Mouse (Mus musculus) frontal cortex, postnatal 14 days (tissue): Measurements from ENCODE around the gene Actn2.

Experiments used
- DNase-seq, 2 experiments: peaks; one replicate each; pipeline ENCODE4 v3.0.0; 2022; ENCODE audit warnings: low spot score in 2 of 2

The Actn2 gene

GRCm38 (mm10) chr13:12257391-12258380, 82.9 kb downstream of the Actn2 start, which contains the start of gene Mtr:
Gene Mtr (minus strand): TSS chr13:12258113.
- DNase-seq: peak; percentile 93 to 94

- no peak for DNase-seq
Observed at GRCm38 (mm10) chr13:12256871-12257390, 83.6 kb downstream of the Actn2 start.

GRCm38 (mm10) chr13:12255911-12256705, 84.5 kb downstream of the Actn2 start:
- DNase-seq: no peak

GRCm38 (mm10) chr13:12250496-12250895, 90.1 kb downstream of the Actn2 start:
- no peak for DNase-seq

GRCm38 (mm10) chr13:12249195-12249898, 91.2 kb downstream of the Actn2 start:
- no peak for DNase-seq

- no peak for DNase-seq
Observed at GRCm38 (mm10) chr13:12245938-12246337, 94.6 kb downstream of the Actn2 start.

GRCm38 (mm10) chr13:12243991-12244390, 96.6 kb downstream of the Actn2 start:
- DNase-seq: no peak

GRCm38 (mm10) chr13:12232141-12232540, 108.4 kb downstream of the Actn2 start:
- no peak for DNase-seq

GRCm38 (mm10) chr13:12228248-12228647, 112.3 kb downstream of the Actn2 start:
- no peak for DNase-seq

GRCm38 (mm10) chr13:12227606-12228005, 113.0 kb downstream of the Actn2 start:
- DNase-seq: no peak
